Mouse (Mus musculus) cerebellum, postnatal 4 days (tissue): ENCODE results near the gene Ulk4.
"Not testable (repeated sequence)": the region's sequence is repeated elsewhere in the genome, so short reads cannot be mapped to it uniquely, and the experiment has no call there.

Experiments
- DNase-seq, 2 experiments: peaks; one replicate each; pipeline ENCODE4 v3.0.0; 2022; ENCODE audit warnings: low spot score in 2 of 2, mixed read lengths in 1 of 2

The Ulk4 gene

GRCm38 (mm10) chr9:121250854-121251253, 26.1 kb downstream of the Ulk4 start:
- DNase-seq = no peak

GRCm38 (mm10) chr9:121249805-121250204, 27.2 kb downstream of the Ulk4 start:
- DNase-seq = no peak

GRCm38 (mm10) chr9:121247956-121248775, 28.8 kb downstream of the Ulk4 start:
- DNase-seq = peak; percentile 80 to 86

- DNase-seq = peak in 1 of 2 experiments; percentile 1
These were observed 29.9 kb downstream of the Ulk4 start for GRCm38 (mm10) chr9:121247047-121247446.

GRCm38 (mm10) chr9:121242331-121242730, 34.7 kb downstream of the Ulk4 start:
- peak in 1 of 2 experiments; percentile 0 for DNase-seq

GRCm38 (mm10) chr9:121241806-121242205, 35.2 kb downstream of the Ulk4 start:
- DNase-seq = peak in 1 of 2 experiments; percentile 2

- DNase-seq = peak in 1 of 2 experiments; percentile 0
These were observed 35.6 kb downstream of the Ulk4 start for GRCm38 (mm10) chr9:121241366-121241765.

- peak in 1 of 2 experiments; percentile 32 for DNase-seq
These were observed 36.8 kb downstream of the Ulk4 start for GRCm38 (mm10) chr9:121240242-121240641.

- peak in 1 of 2 experiments; percentile 0 for DNase-seq
These were observed 37.4 kb downstream of the Ulk4 start for GRCm38 (mm10) chr9:121239571-121239970.

GRCm38 (mm10) chr9:121218636-121219035, 58.4 kb downstream of the Ulk4 start:
- no peak for DNase-seq

- no peak for DNase-seq
These were observed 58.8 kb downstream of the Ulk4 start for GRCm38 (mm10) chr9:121218230-121218629.

- no peak for DNase-seq
These were observed 59.3 kb downstream of the Ulk4 start for GRCm38 (mm10) chr9:121217742-121218141.

- no peak for DNase-seq
These were observed 60.3 kb downstream of the Ulk4 start for GRCm38 (mm10) chr9:121216536-121217320.

GRCm38 (mm10) chr9:121215349-121216000, 61.5 kb downstream of the Ulk4 start:
- peak; percentile 50 to 77 for DNase-seq

GRCm38 (mm10) chr9:121212322-121212721, 64.7 kb downstream of the Ulk4 start:
- no peak for DNase-seq

- DNase-seq = no peak
These were observed 72.0 kb downstream of the Ulk4 start for GRCm38 (mm10) chr9:121205046-121205445.

- DNase-seq = no peak
These were observed 72.7 kb downstream of the Ulk4 start for GRCm38 (mm10) chr9:121204149-121204800.

- no peak for DNase-seq
These were observed 73.3 kb downstream of the Ulk4 start for GRCm38 (mm10) chr9:121203686-121204085.

- not testable (repeated sequence) for DNase-seq
These were observed 77.8 kb downstream of the Ulk4 start for GRCm38 (mm10) chr9:121199146-121199685.

- DNase-seq = no peak
These were observed 80.5 kb downstream of the Ulk4 start for GRCm38 (mm10) chr9:121196473-121196872.

- no peak for DNase-seq
These were observed 81.9 kb downstream of the Ulk4 start for GRCm38 (mm10) chr9:121195106-121195505.
